Mouse (Mus musculus): ENCODE data around the gene Fam174b. TPM values are rescaled to one million over a fixed set of nuclear protein-coding genes. Genes with fewer than 3 reads are reported as not detected.

Gene Fam174b
- polyA plus RNA-seq, 1 experiment from 2014 or later = 63.0 TPM

DNA sequence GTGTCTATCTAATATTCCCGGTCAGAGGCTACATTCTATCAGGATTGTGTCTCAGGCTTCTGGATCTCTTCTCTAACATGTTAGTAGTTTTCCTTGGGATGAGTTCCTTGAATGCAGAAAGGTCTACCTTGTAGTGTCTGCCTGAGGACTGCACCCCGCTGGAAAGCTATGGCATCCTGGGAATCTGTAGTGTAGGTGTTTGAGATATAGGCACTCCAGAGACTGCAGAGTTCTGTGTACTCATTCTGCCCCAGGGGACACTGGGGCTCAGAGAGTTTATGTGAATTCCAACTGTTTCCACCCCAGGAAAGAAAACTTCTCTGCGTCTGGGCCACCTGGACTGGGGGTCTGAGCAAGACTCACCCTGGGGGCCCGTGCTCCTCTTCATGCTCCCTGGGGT lies 45.7 kb downstream of the Fam174b start:
- ATAC-seq (replicated peaks; ENCODE audit: extremely low read depth, insufficient read depth, low FRiP score) = no peak
- WGBS = 73% methylated on average over 4 of the region's 4 CpGs
- Histone ChIP-seq H3K4me1 (ENCODE audit: control insufficient read depth, insufficient read depth, low read length) (peaks cover 5% of the 10 kb centered on the region), H3K9me3 (replicated peaks; ENCODE audit: control insufficient read depth, low read length) (no peaks in the 10 kb centered on the region), H3K4me2 (ENCODE audit: low read depth, low read length) (no peak overlapping the region), H3K27me3 (ENCODE audit: control insufficient read depth, insufficient read depth, low read length) (no peaks in the 10 kb centered on the region), H3K27ac (ENCODE audit: low read length) (no peak overlapping the region), H3K36me3 (ENCODE audit: control insufficient read depth, insufficient read depth) (no peaks in the 10 kb centered on the region), H3K4me3 (ENCODE audit: low read length) (no peak overlapping the region), H3K9ac (ENCODE audit: low read length) (no peak overlapping the region)

DNA sequence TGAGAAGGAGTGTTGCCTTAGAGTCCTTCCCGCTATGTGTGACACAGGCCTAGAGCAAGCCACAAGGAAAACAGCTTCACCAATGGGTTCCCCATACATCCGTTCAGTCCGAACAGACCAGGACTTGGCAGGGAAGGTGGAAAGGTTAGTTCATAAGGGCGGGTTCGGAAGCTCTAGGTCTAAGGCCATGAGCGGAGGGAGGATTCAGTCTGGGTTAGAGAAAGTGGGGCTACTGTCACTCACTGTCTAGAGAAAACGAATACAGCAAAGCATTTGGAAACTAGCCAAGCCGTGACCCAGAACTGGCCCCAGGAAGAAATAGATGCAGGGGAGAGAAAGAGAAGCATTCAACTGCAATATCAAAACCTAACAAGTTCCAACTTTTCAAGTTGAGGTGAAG lies 47.4 kb downstream of the Fam174b start:
- Histone ChIP-seq H3K27ac (ENCODE audit: low read length) (no peak overlapping the region), H3K4me3 (ENCODE audit: low read length) (no peak overlapping the region), H3K36me3 (ENCODE audit: control insufficient read depth, insufficient read depth) (no peaks in the 10 kb centered on the region), H3K4me1 (ENCODE audit: control insufficient read depth, insufficient read depth, low read length) (peaks cover 5% of the 10 kb centered on the region), H3K27me3 (ENCODE audit: control insufficient read depth, insufficient read depth, low read length) (no peaks in the 10 kb centered on the region), H3K9ac (ENCODE audit: low read length) (no peak overlapping the region), H3K4me2 (ENCODE audit: low read depth, low read length) (no peak overlapping the region), H3K9me3 (replicated peaks; ENCODE audit: control insufficient read depth, low read length) (no peaks in the 10 kb centered on the region)
- no peak for ATAC-seq (replicated peaks; ENCODE audit: extremely low read depth, insufficient read depth, low FRiP score)
- 77% methylated on average over 8 of the region's 8 CpGs for WGBS

GRCm38 (mm10) chr7:73791096-73791495 lies 51.0 kb downstream of the Fam174b start:
- H3K4me2 ChIP-seq (ENCODE audit: low read depth, low read length) = no peak overlapping the region
- no peak overlapping the region for H3K4me3 ChIP-seq (ENCODE audit: low read length)
- ATAC-seq (replicated peaks; ENCODE audit: extremely low read depth, insufficient read depth, low FRiP score) = no peak
- no peaks in the 10 kb centered on the region; the same call in 1 of the 2 replicates for H3K27me3 ChIP-seq (ENCODE audit: control insufficient read depth, insufficient read depth, low read length)
- peaks cover 5% of the 10 kb centered on the region for H3K4me1 ChIP-seq (ENCODE audit: control insufficient read depth, insufficient read depth, low read length)
- no peaks in the 10 kb centered on the region for H3K9me3 ChIP-seq (replicated peaks; ENCODE audit: control insufficient read depth, low read length)
- no peaks in the 10 kb centered on the region for H3K36me3 ChIP-seq (ENCODE audit: control insufficient read depth, insufficient read depth)
- 56% methylated on average over 8 of the region's 8 CpGs for WGBS
- no peak overlapping the region for H3K27ac ChIP-seq (ENCODE audit: low read length)
- no peak overlapping the region for H3K9ac ChIP-seq (ENCODE audit: low read length)

GRCm38 (mm10) chr7:73792155-73792554 lies 52.1 kb downstream of the Fam174b start:
- H3K9ac ChIP-seq (ENCODE audit: low read length) = no peak overlapping the region
- 61% methylated on average over 4 of the region's 4 CpGs for WGBS
- peaks cover 5% of the 10 kb centered on the region for H3K4me1 ChIP-seq (ENCODE audit: control insufficient read depth, insufficient read depth, low read length)
- no peaks in the 10 kb centered on the region; the same call in 1 of the 2 replicates for H3K27me3 ChIP-seq (ENCODE audit: control insufficient read depth, insufficient read depth, low read length)
- no peak for ATAC-seq (replicated peaks; ENCODE audit: extremely low read depth, insufficient read depth, low FRiP score)
- H3K36me3 ChIP-seq (ENCODE audit: control insufficient read depth, insufficient read depth) = no peaks in the 10 kb centered on the region
- H3K27ac ChIP-seq (ENCODE audit: low read length) = no peak overlapping the region
- H3K4me3 ChIP-seq (ENCODE audit: low read length) = no peak overlapping the region
- H3K9me3 ChIP-seq (replicated peaks; ENCODE audit: control insufficient read depth, low read length) = no peaks in the 10 kb centered on the region
- no peak overlapping the region for H3K4me2 ChIP-seq (ENCODE audit: low read depth, low read length)

DNA sequence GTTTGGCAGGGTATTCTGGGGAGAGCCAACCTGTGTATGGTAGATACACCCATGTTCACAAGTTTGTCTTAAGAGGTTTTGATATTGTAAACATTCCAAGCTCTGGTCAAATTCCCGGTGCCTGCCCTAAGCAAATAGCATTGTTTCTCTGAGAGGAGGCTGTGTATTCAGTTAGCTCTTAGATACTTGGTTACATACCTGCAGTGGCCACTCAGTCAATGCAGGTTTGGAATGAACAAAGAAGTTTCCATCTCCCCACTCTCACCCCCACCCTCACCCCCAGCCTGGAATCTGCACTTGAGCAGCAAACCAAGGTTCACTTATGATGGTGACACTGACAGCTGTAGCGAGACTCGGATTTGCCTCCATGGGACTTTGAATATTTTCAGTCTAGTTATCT lies 52.5 kb downstream of the Fam174b start:
- Histone ChIP-seq H3K9me3 (replicated peaks; ENCODE audit: control insufficient read depth, low read length) (no peaks in the 10 kb centered on the region), H3K4me3 (ENCODE audit: low read length) (no peak overlapping the region), H3K27ac (ENCODE audit: low read length) (no peak overlapping the region), H3K36me3 (ENCODE audit: control insufficient read depth, insufficient read depth) (no peaks in the 10 kb centered on the region), H3K9ac (ENCODE audit: low read length) (no peak overlapping the region), H3K4me1 (ENCODE audit: control insufficient read depth, insufficient read depth, low read length) (peaks cover 1% of the 10 kb centered on the region), H3K4me2 (ENCODE audit: low read depth, low read length) (no peak overlapping the region), H3K27me3 (ENCODE audit: control insufficient read depth, insufficient read depth, low read length) (no peaks in the 10 kb centered on the region; the same call in 1 of the 2 replicates)
- ATAC-seq (replicated peaks; ENCODE audit: extremely low read depth, insufficient read depth, low FRiP score) = no peak
- WGBS = 62% methylated on average over 3 of the region's 3 CpGs

GRCm38 (mm10) chr7:73809261-73809660 lies 69.2 kb downstream of the Fam174b start:
- WGBS = 55% methylated on average over 2 of the region's 2 CpGs
- H3K4me2 ChIP-seq (ENCODE audit: low read depth, low read length) = no peak overlapping the region
- H3K27me3 ChIP-seq (ENCODE audit: control insufficient read depth, insufficient read depth, low read length) = peaks cover 3% of the 10 kb centered on the region; the same call in 1 of the 2 replicates
- H3K9ac ChIP-seq (ENCODE audit: low read length) = no peak overlapping the region
- H3K27ac ChIP-seq (ENCODE audit: low read length) = no peak overlapping the region
- no peak overlapping the region for H3K4me3 ChIP-seq (ENCODE audit: low read length)
- H3K4me1 ChIP-seq (ENCODE audit: control insufficient read depth, insufficient read depth, low read length) = no peaks in the 10 kb centered on the region
- no peaks in the 10 kb centered on the region for H3K9me3 ChIP-seq (replicated peaks; ENCODE audit: control insufficient read depth, low read length)
- ATAC-seq (replicated peaks; ENCODE audit: extremely low read depth, insufficient read depth, low FRiP score) = no peak
- no peaks in the 10 kb centered on the region for H3K36me3 ChIP-seq (ENCODE audit: control insufficient read depth, insufficient read depth)

GRCm38 (mm10) chr7:73811439-73811838 lies 71.3 kb downstream of the Fam174b start:
- 63% methylated on average over 7 of the region's 7 CpGs for WGBS

DNA sequence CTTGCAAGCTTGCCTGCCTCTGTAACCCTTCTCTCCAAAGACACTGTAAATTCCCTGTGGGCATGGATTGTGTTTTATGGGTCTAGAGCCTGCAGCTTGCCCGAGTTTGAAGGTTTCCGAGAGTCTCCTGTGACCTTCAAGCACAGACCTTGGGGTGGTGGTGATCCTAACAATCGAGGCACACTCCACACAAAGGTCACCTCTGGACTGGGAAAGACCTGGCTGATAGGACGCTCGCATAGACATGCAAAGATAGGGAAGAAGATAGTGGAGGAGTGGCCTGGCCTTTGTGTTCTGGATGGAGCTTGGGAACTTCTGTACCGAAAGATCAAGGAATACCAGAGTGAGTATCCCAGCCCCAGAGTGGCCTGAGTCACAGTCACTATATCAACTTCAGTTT lies 72.1 kb downstream of the Fam174b start:
- H3K36me3 ChIP-seq (ENCODE audit: control insufficient read depth, insufficient read depth) = no peaks in the 10 kb centered on the region
- no peak overlapping the region for H3K9ac ChIP-seq (ENCODE audit: low read length)
- no peak overlapping the region for H3K27ac ChIP-seq (ENCODE audit: low read length)
- H3K27me3 ChIP-seq (ENCODE audit: control insufficient read depth, insufficient read depth, low read length) = peaks cover 3% of the 10 kb centered on the region; the same call in 1 of the 2 replicates
- 65% methylated on average over 6 of the region's 6 CpGs for WGBS
- no peaks in the 10 kb centered on the region for H3K4me1 ChIP-seq (ENCODE audit: control insufficient read depth, insufficient read depth, low read length)
- H3K4me2 ChIP-seq (ENCODE audit: low read depth, low read length) = no peak overlapping the region
- H3K4me3 ChIP-seq (ENCODE audit: low read length) = no peak overlapping the region
- H3K9me3 ChIP-seq (replicated peaks; ENCODE audit: control insufficient read depth, low read length) = no peaks in the 10 kb centered on the region
- no peak for ATAC-seq (replicated peaks; ENCODE audit: extremely low read depth, insufficient read depth, low FRiP score)

More at GRCm38 (mm10) chr7:73811439-73811838, 71.3 kb downstream of the Fam174b start:
- Histone ChIP-seq H3K27me3 (ENCODE audit: control insufficient read depth, insufficient read depth, low read length) (peaks cover 3% of the 10 kb centered on the region; the same call in 1 of the 2 replicates), H3K36me3 (ENCODE audit: control insufficient read depth, insufficient read depth) (no peaks in the 10 kb centered on the region), H3K4me1 (ENCODE audit: control insufficient read depth, insufficient read depth, low read length) (no peaks in the 10 kb centered on the region), H3K4me2 (ENCODE audit: low read depth, low read length) (no peak overlapping the region), H3K9ac (ENCODE audit: low read length) (no peak overlapping the region), H3K27ac (ENCODE audit: low read length) (no peak overlapping the region), H3K4me3 (ENCODE audit: low read length) (no peak overlapping the region), H3K9me3 (replicated peaks; ENCODE audit: control insufficient read depth, low read length) (no peaks in the 10 kb centered on the region)
- ATAC-seq (replicated peaks; ENCODE audit: extremely low read depth, insufficient read depth, low FRiP score) = no peak

- no peak for ATAC-seq (replicated peaks; ENCODE audit: extremely low read depth, insufficient read depth, low FRiP score)
- Histone ChIP-seq H3K27ac (ENCODE audit: low read length) (no peak overlapping the region), H3K27me3 (ENCODE audit: control insufficient read depth, insufficient read depth, low read length) (peaks cover 3% of the 10 kb centered on the region; the same call in 1 of the 2 replicates), H3K4me3 (ENCODE audit: low read length) (no peak overlapping the region), H3K9me3 (replicated peaks; ENCODE audit: control insufficient read depth, low read length) (no peaks in the 10 kb centered on the region), H3K36me3 (ENCODE audit: control insufficient read depth, insufficient read depth) (no peaks in the 10 kb centered on the region), H3K4me1 (ENCODE audit: control insufficient read depth, insufficient read depth, low read length) (no peaks in the 10 kb centered on the region), H3K4me2 (ENCODE audit: low read depth, low read length) (no peak overlapping the region), H3K9ac (ENCODE audit: low read length) (no peak overlapping the region)
- WGBS = 74% methylated on average over 4 of the region's 4 CpGs
Observed at GRCm38 (mm10) chr7:73813887-73814286, 73.8 kb downstream of the Fam174b start.
